In genomic region chr5:136241161-136241560, GRCm38 (mm10) we compare ENCODE assay signal across 20 mouse cellular contexts. TPM values are rescaled to one million over a fixed set of nuclear protein-coding genes. Genes with fewer than 3 reads are reported as not detected.
DNase-seq lines count a peak whose midpoint lies in the region; ATAC-seq lines count a peak whose summit lies in the region.
"Had no signal": no experiment of that assay in that cellular context is flagged by ENCODE, and none has a peak within 500 bp of the region (broad histone marks: within the 10 kb centered on the region; RNA-seq: fewer than 3 reads in every experiment).

No protein-coding gene starts in this region.

- no peak for ATAC-seq in neural tube, embryonic 13.5 days (ENCODE audit: low read depth)
- ATAC-seq in erythroblast, adult 5-6 weeks (replicated peaks; ENCODE audit: low FRiP score, poor library complexity, severe bottlenecking), result no peak
- ATAC-seq: forebrain, embryonic 13.5 days; forebrain, postnatal 0 days; hindbrain, embryonic 16.5 days had no signal

- 70% methylated on average over 6 of the region's 6 CpGs for WGBS in neural tube, embryonic 13.5 days

- H3K36me3 ChIP-seq in neural tube, embryonic 13.5 days, result no peaks in the 10 kb centered on the region
- H3K36me3 ChIP-seq: embryonic facial prominence, embryonic 13.5 days; G1E; heart, embryonic 13.5 days; hindbrain, embryonic 12.5 days had no signal

- H3K27me3 ChIP-seq in neural tube, embryonic 13.5 days, result no peaks in the 10 kb centered on the region
- H3K27me3 ChIP-seq: embryonic facial prominence, embryonic 13.5 days; forebrain, embryonic 13.5 days had no signal

- no peak overlapping the region for H3K4me2 ChIP-seq in neural tube, embryonic 13.5 days
- H3K4me2 ChIP-seq: embryonic facial prominence, embryonic 13.5 days; forebrain, embryonic 13.5 days; heart, embryonic 13.5 days; hindbrain, embryonic 12.5 days had no signal

- H3K27ac ChIP-seq in neural tube, embryonic 13.5 days (replicated peaks), result no peak overlapping the region
- peak overlapping the region; percentile 17 for H3K27ac ChIP-seq in brown adipose tissue, adult 24 weeks (replicated peaks; ENCODE audit: low read depth, low read length)
- H3K27ac ChIP-seq: embryonic facial prominence, embryonic 13.5 days; forebrain, embryonic 13.5 days; heart, embryonic 13.5 days; hindbrain, embryonic 12.5 days had no signal

- 0 out of 2 replicates have a peak overlapping the region, but pooled peaks have one; percentile 12 for H3K9ac ChIP-seq in neural tube, embryonic 13.5 days
- H3K9ac ChIP-seq: embryonic facial prominence, embryonic 13.5 days; forebrain, embryonic 13.5 days; forebrain, postnatal 0 days; heart, embryonic 13.5 days; hindbrain, embryonic 12.5 days had no signal

- no peak overlapping the region for H3K4me3 ChIP-seq in neural tube, embryonic 13.5 days
- peak overlapping the region; percentile 2; the same call in 1 of the 2 replicates for H3K4me3 ChIP-seq in brown adipose tissue, adult 24 weeks (ENCODE audit: insufficient read depth, low read depth, low read length)
- H3K4me3 ChIP-seq: embryonic facial prominence, embryonic 13.5 days; forebrain, embryonic 13.5 days; heart, embryonic 13.5 days; hindbrain, embryonic 12.5 days had no signal

- no peaks in the 10 kb centered on the region for H3K9me3 ChIP-seq in neural tube, embryonic 13.5 days
- H3K9me3 ChIP-seq: embryonic facial prominence, embryonic 13.5 days; forebrain, embryonic 13.5 days; heart, embryonic 13.5 days; hindbrain, embryonic 12.5 days had no signal

- peaks cover 82% of the 10 kb centered on the region for H3K4me1 ChIP-seq in neural tube, embryonic 13.5 days (replicated peaks)
- peaks cover 11% of the 10 kb centered on the region; the same call in 1 of the 2 replicates for H3K4me1 ChIP-seq in brown adipose tissue, adult 24 weeks (ENCODE audit: control insufficient read depth, insufficient read depth, insufficient read length, low read length)

- no peak for DNase-seq in neural tube, embryonic 10.5 days (ENCODE audit: extremely low spot score, low spot score)
- peak; percentile 90 for DNase-seq in A20 (ENCODE audit: low read depth, low spot score)
- peak; percentile 41 for DNase-seq in thymus, postnatal 25 days
- no peak for DNase-seq in layer of hippocampus, adult 8-10 months (ENCODE audit: low spot score in 2 of 2)
- DNase-seq: adrenal gland, adult 8-10 months; cerebellum, adult 18-20 months; cerebellum, adult 9-11 months; cerebellum, postnatal 36 days; forebrain, postnatal 0 days; gastrocnemius, postnatal 14 days; heart, postnatal 4 days had no signal

RNA-seq across cellular contexts. Expression of gene Sh2b2, which starts 5.2 kb away (rescaled TPM):
- polyA plus RNA-seq in neural tube, embryonic 13.5 days (2015; fragmentation: Nextera tagmentation; extraction: Ambion mirVana), result 24.9 and 26.4 TPM in 2 replicates
- 67.4 and 106 TPM in 2 replicates for polyA plus RNA-seq in brown adipose tissue, adult 24 weeks (2012; ENCODE audit: insufficient read depth, insufficient read length, missing spikeins)
- total RNA-seq in erythroblast, adult 5-6 weeks (2015; ENCODE audit: low replicate concordance), result 1.5 and 3.8 TPM in 2 replicates
- total RNA-seq in erythroblast, adult 5-6 weeks (2017; ENCODE audit: low replicate concordance), result 1.8 and 5.0 TPM in 2 replicates
- 1 to 10 TPM; 5.6 to 9.4 (median 7.0) TPM for total RNA-seq in layer of hippocampus, adult 8-10 months (2022)
- polyA plus RNA-seq: G1E had no signal

RNA-seq across cellular contexts. Expression of gene Prkrip1, which starts 42.4 kb away (rescaled TPM):
- polyA plus RNA-seq in neural tube, embryonic 13.5 days (2015; fragmentation: Nextera tagmentation; extraction: Ambion mirVana), result 58.8 and 69.0 TPM in 2 replicates
- 38.5 and 40.6 TPM in 2 replicates for polyA plus RNA-seq in brown adipose tissue, adult 24 weeks (2012; ENCODE audit: insufficient read depth, insufficient read length, missing spikeins)
- total RNA-seq in erythroblast, adult 5-6 weeks (2015; ENCODE audit: low replicate concordance), result 1.5 and 6.1 TPM in 2 replicates
- total RNA-seq in erythroblast, adult 5-6 weeks (2017; ENCODE audit: low replicate concordance), result 4.9 and 14.5 TPM in 2 replicates
- 10 to 100 TPM; 28.7 to 36.2 (median 31.5) TPM for total RNA-seq in layer of hippocampus, adult 8-10 months (2022)

Comparison
In these comparisons a context has a peak if more than half of its experiments do, and no peak if none do; other contexts are left out.
1. DNase-seq: peak in A20 (single experiment) and thymus, postnatal 25 days (single experiment); none in neural tube, embryonic 10.5 days (single experiment) and layer of hippocampus, adult 8-10 months (0 of 2).